Mouse (Mus musculus) hematopoietic multipotent progenitor cell, adult 10-12 weeks (in vitro differentiated cells): ENCODE results near the gene Dydc2. TPM values are rescaled to one million over a fixed set of nuclear protein-coding genes. Genes with fewer than 3 reads are reported as not detected.

Experiments
- polyA plus RNA-seq: library from polyadenylated mRNA; stranded (reverse); fragments of >175 nt; gene quantifications from 2 replicates; pipeline ENCODE4 v1.2.3, GENCODE M21; 2012; ENCODE audit warnings: low replicate concordance

Gene Dydc2
- polyA plus RNA-seq = not detected in 2 replicates

DNA sequence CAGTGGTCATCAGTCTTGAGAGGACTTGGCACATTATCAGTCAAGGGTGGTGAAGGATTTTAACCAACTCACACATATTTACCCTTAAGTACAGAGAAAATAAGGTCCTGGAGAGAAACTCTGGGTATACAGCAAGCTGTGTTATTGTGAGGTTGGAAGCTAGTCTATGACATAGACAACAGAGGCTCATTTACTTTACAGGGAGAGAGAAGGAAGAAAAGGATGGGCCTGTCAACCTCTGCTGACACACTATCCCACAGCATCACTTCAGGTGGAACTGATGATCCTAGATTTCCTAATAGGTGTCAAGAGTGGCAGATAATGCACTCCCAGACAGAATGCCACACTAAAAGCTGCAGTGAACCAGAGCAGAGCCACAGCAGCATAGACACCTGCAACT, at the start of gene Dydc2:
Gene Dydc2 (minus strand): TSS at position 101 of the 400 bp plus-strand sequence.

DNA sequence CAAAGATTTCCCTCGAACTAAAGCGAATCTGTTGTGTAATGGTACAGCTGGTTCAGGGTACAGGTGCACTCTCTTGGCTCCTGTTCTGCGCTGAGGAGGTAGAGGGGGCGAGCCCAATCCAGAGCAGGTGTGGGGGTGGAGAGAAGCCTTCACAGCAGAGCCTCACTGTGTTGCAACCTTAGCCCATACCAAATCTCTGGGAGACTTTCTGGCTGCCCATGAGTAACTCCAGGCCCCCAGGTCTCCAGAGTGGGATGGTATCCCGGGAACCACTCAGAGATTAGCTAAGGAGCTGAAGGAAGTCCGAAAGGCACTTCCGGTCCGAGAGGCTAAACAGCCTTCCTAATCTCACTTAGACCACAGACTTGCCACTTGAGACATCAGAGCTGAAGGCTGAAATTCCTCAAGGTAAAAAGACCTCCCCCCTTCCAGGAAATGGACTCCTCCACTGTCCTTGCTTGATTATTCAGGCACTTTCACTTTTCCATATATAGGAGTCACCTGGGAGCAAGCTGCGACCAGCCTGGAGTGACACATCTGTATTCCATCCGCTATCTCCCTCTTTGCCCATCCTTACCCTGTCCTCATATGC, 35.9 kb upstream of the Dydc2 start, which contains the start of gene Mat1a:
Gene Mat1a (plus strand): TSS at position 183 of the 592 bp plus-strand sequence.

DNA sequence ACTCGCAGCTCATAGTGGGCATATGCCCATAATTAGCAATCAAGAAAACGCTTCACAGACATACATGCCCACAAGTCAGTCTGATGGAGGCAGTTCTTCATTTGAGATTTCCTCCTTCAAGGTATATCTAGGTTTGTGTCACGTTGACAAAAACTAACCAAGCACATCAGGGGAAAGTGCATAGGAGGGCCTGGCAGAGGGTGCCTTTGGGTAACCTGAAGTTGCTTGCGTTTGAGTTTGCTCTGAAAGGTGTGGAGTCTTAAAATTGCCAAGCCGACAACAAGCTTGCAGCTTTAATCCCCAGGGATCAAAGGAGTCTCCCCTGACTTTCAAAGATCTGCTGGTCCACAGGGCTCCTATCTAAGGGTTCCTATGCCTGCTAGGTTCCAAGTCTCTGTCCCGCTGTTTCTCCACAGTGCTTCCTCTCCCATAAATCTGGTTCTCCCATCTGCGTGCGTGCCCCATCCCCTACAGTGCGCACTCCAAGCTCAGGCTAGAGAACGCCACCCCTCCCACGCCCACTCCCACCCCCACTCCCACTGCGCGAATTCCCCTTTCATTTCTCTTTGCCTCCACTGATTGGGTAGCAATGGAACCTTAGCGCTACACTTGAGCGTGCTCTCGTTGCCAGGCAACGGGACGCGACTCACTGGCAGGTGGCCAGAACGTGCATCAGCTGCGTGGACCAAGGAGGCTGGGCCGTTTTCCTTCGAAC, 3.4 kb upstream of the Dydc2 start, which contains the start of gene Dydc1:
Gene Dydc1 (plus strand): TSS at position 683 of the 715 bp plus-strand sequence.

DNA sequence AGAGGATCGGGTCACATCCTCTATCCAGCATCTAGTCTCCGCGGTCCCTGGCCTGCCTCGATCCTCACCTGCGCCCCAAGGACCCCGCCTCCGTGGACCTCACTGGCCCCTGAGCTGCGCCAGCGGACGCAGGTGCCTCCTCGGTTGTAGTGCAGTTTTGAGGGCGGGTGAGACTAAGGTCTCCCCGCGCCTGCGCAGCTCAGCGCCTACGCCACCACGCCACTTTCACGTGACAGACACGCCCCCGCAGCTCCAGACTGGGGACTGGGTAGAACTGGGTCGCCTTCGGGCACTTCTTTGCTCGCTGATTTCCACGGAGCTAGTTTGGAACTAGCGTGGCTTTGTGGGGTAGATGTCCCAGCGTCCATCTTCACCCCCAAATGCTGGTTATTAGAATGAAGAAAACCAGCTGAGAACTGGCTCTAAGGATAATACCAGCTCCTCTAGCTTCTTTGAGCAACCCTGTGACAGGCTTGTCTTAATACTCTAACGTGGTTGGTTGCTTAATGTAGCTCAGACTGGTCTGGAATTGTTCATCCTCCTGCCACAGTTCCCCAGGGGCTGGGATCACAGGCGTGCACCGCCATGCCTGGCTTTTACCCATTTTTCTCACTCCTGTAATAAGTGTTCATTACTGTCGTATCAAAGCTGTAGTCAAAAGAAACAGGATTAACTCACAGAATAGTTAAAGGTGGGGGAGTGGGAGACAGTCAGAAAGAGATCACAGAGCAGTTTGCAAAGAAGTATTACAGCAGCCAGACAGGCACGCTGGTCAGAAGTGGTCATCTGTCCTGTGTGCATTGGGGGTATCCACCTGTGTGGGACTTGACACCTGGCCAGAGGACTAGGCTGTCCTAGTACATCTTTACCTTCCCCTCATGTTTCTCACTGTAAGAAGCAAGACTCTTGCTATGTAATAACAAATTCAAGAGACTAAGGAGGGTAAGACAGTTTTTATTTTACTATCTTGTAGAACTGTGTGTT, 55.1 kb downstream of the Dydc2 start, which contains the start of gene Fam213a:
Gene Fam213a (minus strand): TSS at position 159 of the 984 bp plus-strand sequence.

Other genes starting within 250 kb of the Dydc2 start
- 0.16 and 0.94 TPM in 2 replicates for gene Sh2d4b, start 175.9 kb downstream of the Dydc2 start, polyA plus RNA-seq
- 9.4 and 23.3 TPM in 2 replicates for gene Tspan14, start 102.4 kb downstream of the Dydc2 start, polyA plus RNA-seq
- 7.8 and 24.0 TPM in 2 replicates for gene Fam213a, start 55.4 kb downstream of the Dydc2 start, polyA plus RNA-seq
- gene Dydc1, start 3.7 kb upstream of the Dydc2 start, polyA plus RNA-seq = not detected in 2 replicates
- gene Mat1a, start 35.8 kb upstream of the Dydc2 start, polyA plus RNA-seq = not detected in 2 replicates
- gene Sftpa1, start 62.6 kb upstream of the Dydc2 start, polyA plus RNA-seq = not detected in 2 replicates
- gene Mbl1, start 82.2 kb upstream of the Dydc2 start, polyA plus RNA-seq = not detected in 2 replicates
- not detected in 2 replicates for gene Sftpd, start 115.9 kb upstream of the Dydc2 start, polyA plus RNA-seq
- not detected in 2 replicates for gene Gm2832, start 209.6 kb upstream of the Dydc2 start, polyA plus RNA-seq